Mouse (Mus musculus): Measurements from ENCODE around the gene Tmod1.

The Tmod1 gene

GRCm38 (mm10) chr4:46038892-46039751 is at the start of gene Tmod1:
Tmod1 (plus strand) TSS chr4:46038935.
- Histone ChIP-seq H3K27me3 (ENCODE audit: control insufficient read depth, insufficient read depth, low read length, poor library complexity, severe bottlenecking) (no peaks in the 10 kb centered on the region), H3K36me3 (ENCODE audit: control insufficient read depth, insufficient read depth, low read length, poor library complexity, severe bottlenecking) (no peaks in the 10 kb centered on the region)
- peak; percentile 30 for DNase-seq (ENCODE audit: low read depth, low spot score)

DNA sequence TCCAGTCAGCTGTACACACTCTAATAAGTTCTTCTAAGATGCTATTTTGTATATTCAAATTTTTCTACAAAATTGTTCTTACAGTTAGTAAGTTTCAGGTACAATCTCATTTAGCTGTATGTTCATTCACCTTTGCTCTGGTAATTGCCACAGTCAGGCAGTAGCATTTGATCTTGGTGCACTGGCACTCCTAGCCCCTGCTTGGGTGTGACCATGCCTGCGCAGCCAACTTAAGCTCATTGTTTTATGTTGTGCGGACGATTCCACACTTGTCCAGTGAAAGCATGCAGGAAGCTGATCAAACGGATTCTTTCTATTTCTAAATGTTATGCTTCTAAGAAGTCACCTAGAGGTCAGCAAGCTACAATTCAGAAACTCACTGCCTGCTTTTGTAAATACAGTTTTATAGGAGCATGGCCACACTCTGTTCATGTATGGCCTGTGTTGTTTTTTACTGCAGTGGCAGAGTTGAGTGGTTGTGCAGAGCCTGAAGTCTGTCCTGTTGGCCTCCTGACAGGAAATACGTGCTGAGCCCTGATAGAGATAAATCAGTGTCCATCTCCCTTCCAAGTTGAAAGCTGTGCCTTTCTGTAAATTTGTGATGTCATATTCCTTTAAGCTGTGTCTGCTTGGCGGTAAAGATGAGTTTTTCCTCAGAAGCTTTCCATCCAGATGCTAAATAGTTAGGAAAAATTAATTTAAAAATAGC is 48.2 kb upstream of the Tmod1 start:
- H3K27me3 ChIP-seq (ENCODE audit: control insufficient read depth, insufficient read depth, low read length, poor library complexity, severe bottlenecking) = no peaks in the 10 kb centered on the region
- no peak for DNase-seq (ENCODE audit: low read depth, low spot score)
- peaks cover 2% of the 10 kb centered on the region for H3K36me3 ChIP-seq (ENCODE audit: control insufficient read depth, insufficient read depth, low read length, poor library complexity, severe bottlenecking)

DNA sequence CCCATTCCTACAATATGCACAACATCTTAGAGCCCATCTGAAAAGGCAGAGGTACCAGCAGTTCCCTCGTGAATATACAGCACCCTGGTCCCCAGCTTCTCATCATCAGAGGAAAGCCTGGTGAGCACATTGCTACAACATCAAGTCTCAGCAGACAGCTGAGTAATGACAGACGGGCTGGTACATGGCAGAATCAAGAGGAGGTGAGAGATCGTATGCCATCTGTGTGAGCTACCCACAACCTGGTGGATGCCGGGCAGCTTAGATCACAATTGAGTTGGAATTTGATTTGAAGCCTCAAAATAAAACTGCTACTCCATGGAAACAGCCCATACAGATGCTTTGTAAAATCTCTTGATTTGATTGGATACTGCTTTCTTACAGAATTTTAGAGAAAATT is 40.2 kb upstream of the Tmod1 start:
- H3K36me3 ChIP-seq (ENCODE audit: control insufficient read depth, insufficient read depth, low read length, poor library complexity, severe bottlenecking) = no peaks in the 10 kb centered on the region
- DNase-seq (ENCODE audit: low read depth, low spot score) = no peak
- no peaks in the 10 kb centered on the region for H3K27me3 ChIP-seq (ENCODE audit: control insufficient read depth, insufficient read depth, low read length, poor library complexity, severe bottlenecking)

DNA sequence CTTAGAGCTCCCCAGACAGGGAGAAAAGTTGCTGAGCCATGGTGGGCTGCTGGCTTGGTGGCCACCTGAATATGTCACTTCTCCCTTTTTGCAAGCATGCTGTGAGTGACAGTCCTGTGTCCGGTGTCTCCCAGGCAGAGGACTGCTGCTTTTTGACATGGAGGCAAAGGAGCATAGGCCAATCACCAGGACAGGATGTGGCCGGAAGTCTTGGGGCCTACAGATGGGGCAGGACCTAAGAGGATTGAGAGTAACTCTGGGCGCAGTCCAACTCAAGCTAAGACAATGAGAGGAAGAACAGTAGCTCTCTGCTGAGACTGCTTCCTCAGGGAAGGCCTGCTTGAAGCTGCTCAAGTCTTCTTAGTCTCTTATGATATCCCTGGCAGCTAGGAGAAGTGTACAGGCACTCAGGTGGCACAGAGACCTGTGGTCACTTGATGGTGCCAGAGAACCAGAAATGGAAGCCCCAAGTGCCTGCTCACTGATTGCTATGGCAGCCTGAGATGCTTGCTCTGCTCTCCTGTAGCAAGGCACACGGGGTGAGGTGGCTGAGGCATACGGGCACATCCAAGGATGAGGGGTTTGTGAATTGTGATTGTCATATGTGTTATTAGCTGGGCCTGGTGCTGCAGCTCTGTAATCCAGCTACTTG is 30.5 kb upstream of the Tmod1 start:
- Histone ChIP-seq H3K27me3 (ENCODE audit: control insufficient read depth, insufficient read depth, low read length, poor library complexity, severe bottlenecking) (no peaks in the 10 kb centered on the region), H3K36me3 (ENCODE audit: control insufficient read depth, insufficient read depth, low read length, poor library complexity, severe bottlenecking) (peaks cover 2% of the 10 kb centered on the region)
- DNase-seq (ENCODE audit: low read depth, low spot score) = no peak

GRCm38 (mm10) chr4:46011698-46012097 is 27.0 kb upstream of the Tmod1 start:
- no peak for DNase-seq (ENCODE audit: low read depth, low spot score)
- Histone ChIP-seq H3K27me3 (ENCODE audit: control insufficient read depth, insufficient read depth, low read length, poor library complexity, severe bottlenecking) (no peaks in the 10 kb centered on the region), H3K36me3 (ENCODE audit: control insufficient read depth, insufficient read depth, low read length, poor library complexity, severe bottlenecking) (peaks cover 4% of the 10 kb centered on the region)

DNA sequence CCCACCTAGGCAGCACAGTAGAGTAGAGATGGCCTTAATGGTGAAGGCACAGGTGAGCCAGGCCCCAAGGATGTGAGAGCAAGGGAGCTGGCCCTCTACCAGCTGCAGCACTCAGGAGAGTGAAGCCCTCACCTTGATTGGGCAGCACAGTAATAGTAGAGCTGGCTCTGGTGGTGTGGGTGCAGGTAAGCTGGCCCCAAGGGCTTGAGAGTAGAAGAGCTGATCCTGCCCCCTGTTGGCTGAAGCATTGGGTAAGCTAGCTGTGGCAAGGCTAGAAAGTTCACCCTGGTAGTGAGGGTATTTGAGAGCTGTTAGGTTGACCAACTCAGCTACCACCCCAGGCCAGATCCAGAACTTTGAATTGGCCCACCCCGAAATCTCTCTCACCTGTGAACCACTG is 23.1 kb upstream of the Tmod1 start:
- H3K36me3 ChIP-seq (ENCODE audit: control insufficient read depth, insufficient read depth, low read length, poor library complexity, severe bottlenecking) = peaks cover 2% of the 10 kb centered on the region; the same call in 1 of the 2 replicates
- peak; percentile 11 for DNase-seq (ENCODE audit: low read depth, low spot score)
- no peaks in the 10 kb centered on the region for H3K27me3 ChIP-seq (ENCODE audit: control insufficient read depth, insufficient read depth, low read length, poor library complexity, severe bottlenecking)

DNA sequence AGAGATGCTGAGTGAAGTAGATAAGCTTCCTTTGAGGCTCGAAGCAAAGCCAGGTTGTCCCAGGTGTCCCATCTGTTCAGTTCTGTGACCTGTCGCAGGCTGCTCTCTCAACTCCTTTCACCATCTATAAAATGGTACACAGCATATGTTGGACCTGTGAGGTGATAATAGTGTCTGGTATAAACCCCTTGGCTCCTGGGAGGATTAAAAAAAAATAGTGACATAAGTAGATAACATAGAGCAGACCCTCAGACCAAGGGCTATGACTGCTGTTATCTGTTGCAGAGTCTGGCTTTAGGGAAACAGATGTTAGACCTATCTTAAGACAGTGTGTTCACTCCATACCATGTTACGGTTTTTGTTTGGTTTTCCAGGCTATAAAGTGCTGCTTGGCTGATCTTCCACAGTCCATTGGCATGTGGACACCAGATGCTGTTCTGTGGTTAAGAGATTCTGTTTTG is 15.7 kb upstream of the Tmod1 start:
- no peaks in the 10 kb centered on the region for H3K27me3 ChIP-seq (ENCODE audit: control insufficient read depth, insufficient read depth, low read length, poor library complexity, severe bottlenecking)
- DNase-seq (ENCODE audit: low read depth, low spot score) = no peak
- H3K36me3 ChIP-seq (ENCODE audit: control insufficient read depth, insufficient read depth, low read length, poor library complexity, severe bottlenecking) = no peaks in the 10 kb centered on the region; the same call in 1 of the 2 replicates

DNA sequence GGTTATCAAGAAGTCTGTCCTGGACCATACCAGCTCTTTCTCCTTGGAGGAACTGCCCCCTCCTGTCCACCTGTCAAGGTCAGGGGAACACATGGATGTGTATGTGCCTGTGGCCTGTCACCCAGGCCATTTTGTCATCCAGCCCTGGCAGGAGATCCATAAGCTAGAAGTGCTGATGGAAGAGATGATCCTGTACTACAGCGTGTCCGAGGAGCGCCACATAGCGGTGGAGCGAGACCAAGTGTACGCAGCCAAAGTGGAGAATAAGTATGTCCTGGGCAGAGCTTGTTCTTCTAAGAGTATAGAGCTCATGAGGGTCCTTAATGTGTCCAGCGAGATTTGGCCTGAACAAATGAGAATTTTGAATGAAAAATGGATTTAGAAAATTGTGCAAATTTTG is 12.8 kb upstream of the Tmod1 start:
- DNase-seq (ENCODE audit: low read depth, low spot score) = no peak
- H3K36me3 ChIP-seq (ENCODE audit: control insufficient read depth, insufficient read depth, low read length, poor library complexity, severe bottlenecking) = peaks cover 2% of the 10 kb centered on the region; the same call in 1 of the 2 replicates
- H3K27me3 ChIP-seq (ENCODE audit: control insufficient read depth, insufficient read depth, low read length, poor library complexity, severe bottlenecking) = no peaks in the 10 kb centered on the region

- DNase-seq (ENCODE audit: low read depth, low spot score) = no peak
- Histone ChIP-seq H3K36me3 (ENCODE audit: control insufficient read depth, insufficient read depth, low read length, poor library complexity, severe bottlenecking) (peaks cover 2% of the 10 kb centered on the region; the same call in 1 of the 2 replicates), H3K27me3 (ENCODE audit: control insufficient read depth, insufficient read depth, low read length, poor library complexity, severe bottlenecking) (no peaks in the 10 kb centered on the region)
These were observed 10.5 kb upstream of the Tmod1 start for GRCm38 (mm10) chr4:46028224-46028623.

GRCm38 (mm10) chr4:46028781-46029180 is 10.0 kb upstream of the Tmod1 start:
- DNase-seq (ENCODE audit: low read depth, low spot score) = no peak

GRCm38 (mm10) chr4:46029552-46029951 is 9.2 kb upstream of the Tmod1 start:
- no peak for DNase-seq (ENCODE audit: low read depth, low spot score)
- Histone ChIP-seq H3K36me3 (ENCODE audit: control insufficient read depth, insufficient read depth, low read length, poor library complexity, severe bottlenecking) (peaks cover 2% of the 10 kb centered on the region; the same call in 1 of the 2 replicates), H3K27me3 (ENCODE audit: control insufficient read depth, insufficient read depth, low read length, poor library complexity, severe bottlenecking) (no peaks in the 10 kb centered on the region)

More at GRCm38 (mm10) chr4:46028781-46029180, 10.0 kb upstream of the Tmod1 start:
- Histone ChIP-seq H3K36me3 (ENCODE audit: control insufficient read depth, insufficient read depth, low read length, poor library complexity, severe bottlenecking) (peaks cover 2% of the 10 kb centered on the region; the same call in 1 of the 2 replicates), H3K27me3 (ENCODE audit: control insufficient read depth, insufficient read depth, low read length, poor library complexity, severe bottlenecking) (no peaks in the 10 kb centered on the region)

- DNase-seq (ENCODE audit: low read depth, low spot score) = no peak
- no peaks in the 10 kb centered on the region for H3K27me3 ChIP-seq (ENCODE audit: control insufficient read depth, insufficient read depth, low read length, poor library complexity, severe bottlenecking)
- peaks cover 2% of the 10 kb centered on the region; the same call in 1 of the 2 replicates for H3K36me3 ChIP-seq (ENCODE audit: control insufficient read depth, insufficient read depth, low read length, poor library complexity, severe bottlenecking)
These were observed 6.3 kb upstream of the Tmod1 start for GRCm38 (mm10) chr4:46032448-46032847.

DNA sequence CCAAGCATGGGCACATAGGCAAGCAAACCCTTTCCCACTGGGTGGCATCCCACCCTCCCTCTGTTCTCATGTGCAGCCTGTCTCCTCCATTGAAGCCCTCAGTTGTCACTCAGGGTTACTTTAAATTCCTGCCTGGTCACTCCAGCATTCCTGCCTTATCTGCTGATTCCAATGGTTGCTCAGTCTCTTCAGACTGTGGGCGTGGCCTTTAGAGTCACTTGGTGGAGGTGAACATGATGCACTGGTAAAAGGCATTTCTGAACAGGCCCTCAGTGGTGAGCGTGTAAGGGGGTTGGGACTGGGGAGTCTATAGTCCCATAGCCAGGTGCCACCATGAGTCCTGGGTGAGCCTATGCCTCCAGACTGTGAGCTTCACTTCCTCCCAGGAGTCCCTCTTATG is 5.5 kb upstream of the Tmod1 start:
- no peak for DNase-seq (ENCODE audit: low read depth, low spot score)
- Histone ChIP-seq H3K27me3 (ENCODE audit: control insufficient read depth, insufficient read depth, low read length, poor library complexity, severe bottlenecking) (no peaks in the 10 kb centered on the region), H3K36me3 (ENCODE audit: control insufficient read depth, insufficient read depth, low read length, poor library complexity, severe bottlenecking) (peaks cover 2% of the 10 kb centered on the region; the same call in 1 of the 2 replicates)

GRCm38 (mm10) chr4:46038591-46038891 is 194 bp upstream of the Tmod1 start:
- DNase-seq (ENCODE audit: low read depth, low spot score) = no peak
- no peaks in the 10 kb centered on the region for H3K27me3 ChIP-seq (ENCODE audit: control insufficient read depth, insufficient read depth, low read length, poor library complexity, severe bottlenecking)
- H3K36me3 ChIP-seq (ENCODE audit: control insufficient read depth, insufficient read depth, low read length, poor library complexity, severe bottlenecking) = no peaks in the 10 kb centered on the region

- Histone ChIP-seq H3K36me3 (ENCODE audit: control insufficient read depth, insufficient read depth, low read length, poor library complexity, severe bottlenecking) (no peaks in the 10 kb centered on the region), H3K27me3 (ENCODE audit: control insufficient read depth, insufficient read depth, low read length, poor library complexity, severe bottlenecking) (no peaks in the 10 kb centered on the region)
- no peak for DNase-seq (ENCODE audit: low read depth, low spot score)
These were observed 1.2 kb downstream of the Tmod1 start for GRCm38 (mm10) chr4:46039899-46040298.
